ENCODE assay signal across 8 mouse cellular contexts in genomic region chr3:136578016-136578415, GRCm38 (mm10).
"Had no signal": no experiment of that assay in that cellular context is flagged by ENCODE, and none has a peak within 500 bp of the region (broad histone marks: within the 10 kb centered on the region; RNA-seq: fewer than 3 reads in every experiment).

No protein-coding gene starts in this region.

- DNase-seq: kidney, adult 18-20 months; kidney, postnatal 25 days; left cerebral cortex, postnatal 4 days; liver, postnatal 0 days; lung, embryonic 14.5 days; right cerebral cortex, postnatal 14 days; spleen, adult 18-20 months; thymus, postnatal 25 days had no signal
